In the genomic region with DNA sequence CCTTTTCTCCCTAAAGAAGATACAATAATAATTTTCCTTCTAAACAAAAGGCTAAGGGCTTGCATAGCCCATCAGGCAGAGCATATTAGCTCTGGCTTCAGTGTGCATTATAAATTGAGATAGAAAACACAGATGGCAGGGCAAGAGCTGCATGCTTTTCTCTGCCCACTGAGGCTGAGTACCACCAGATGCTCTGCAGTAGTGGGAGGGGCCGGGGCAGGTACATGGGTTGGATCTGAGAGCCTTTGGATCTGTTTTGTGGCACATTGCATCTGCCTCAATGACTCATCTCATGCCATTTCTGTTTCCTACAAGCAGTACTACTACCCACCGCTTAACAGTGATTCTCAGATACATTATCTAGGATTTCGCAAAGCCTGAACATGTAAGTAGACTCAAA, we compare ENCODE assay signal across 22 mouse cellular contexts.
A peak's percentile ranks its signal among the peaks of the same experiment; 100 is the strongest.
DNase-seq lines count a peak whose midpoint lies in the region; TF ChIP-seq lines count a peak whose summit lies in the region.
"Had no signal": no experiment of that assay in that cellular context is flagged by ENCODE, and none has a peak within 500 bp of the region (broad histone marks: within the 10 kb centered on the region; RNA-seq: fewer than 3 reads in every experiment).

No protein-coding gene starts in this region.

- H3K4me3 ChIP-seq in layer of hippocampus, adult 2 months, result no peak overlapping the region
- H3K4me3 ChIP-seq: embryonic facial prominence, embryonic 15.5 days; heart, embryonic 10.5 days; limb, embryonic 10.5 days; liver, embryonic 15.5 days; midbrain, embryonic 10.5 days; myocyte; neural tube, embryonic 13.5 days had no signal

- DNase-seq in frontal cortex, adult 2 months (ENCODE audit: extremely low spot score in 1 of 2, low spot score in 1 of 2), result peak; percentile 2 to 14
- DNase-seq in frontal cortex, postnatal 10 days (ENCODE audit: low spot score in 2 of 2), result no peak
- DNase-seq in layer of hippocampus, adult 2 months (ENCODE audit: low spot score in 2 of 2), result peak; percentile 20 to 21
- DNase-seq in layer of hippocampus, postnatal 25 days (ENCODE audit: extremely low spot score in 1 of 2, low spot score in 1 of 2), result no peak
- peak; percentile 33 for DNase-seq in brain, embryonic 14.5 days (ENCODE audit: low read depth)
- DNase-seq in layer of hippocampus, adult 9-11 months, result peak; percentile 61
- no peak for DNase-seq in kidney, postnatal 4 days
- DNase-seq: adrenal gland, adult 2 months; B cell, adult 2 months; cerebellum, adult 18-20 months; heart, postnatal 4 days; kidney, adult 2 months; liver had no signal

- TF ChIP-seq POLR2A in brain, embryonic 14.5 days (IDR thresholded peaks at IDR 0.05; ENCODE audit: borderline replicate concordance, extremely low read depth, insufficient read depth, insufficient read length, poor library complexity, severe bottlenecking), result no peak

- peak; percentile 37 for TF ChIP-seq CTCF in layer of hippocampus, adult 2 months (conservative IDR thresholded peaks at IDR 0.05)
- no peak for TF ChIP-seq CTCF in brain, embryonic 14.5 days (IDR thresholded peaks at IDR 0.05; ENCODE audit: borderline replicate concordance, extremely low read depth, insufficient read depth, insufficient read length)

- H3K27ac ChIP-seq in layer of hippocampus, adult 2 months, result peak overlapping the region; percentile 36; the same call in 1 of the 2 replicates
- H3K27ac ChIP-seq: embryonic facial prominence, embryonic 15.5 days; heart, embryonic 10.5 days; kidney, postnatal 0 days; limb, embryonic 10.5 days; liver, embryonic 15.5 days; midbrain, embryonic 10.5 days; neural tube, embryonic 13.5 days; stomach, postnatal 0 days had no signal

Comparison
In these comparisons a context has a peak if more than half of its experiments do, and no peak if none do; other contexts are left out.
1. DNase-seq: peak in frontal cortex, adult 2 months (2 of 2), layer of hippocampus, adult 2 months (2 of 2), brain, embryonic 14.5 days (single experiment) and layer of hippocampus, adult 9-11 months (single experiment); none in frontal cortex, postnatal 10 days (0 of 2), layer of hippocampus, postnatal 25 days (0 of 2) and kidney, postnatal 4 days (0 of 2).